Mouse (Mus musculus): Measurements from ENCODE around the gene Prr36. TPM values are rescaled to one million over a fixed set of nuclear protein-coding genes. Genes with fewer than 3 reads are reported as not detected.

Prr36 gene
- polyA plus RNA-seq, 1 experiment from 2014 or later: 7.5 TPM

- 13% methylated on average over 15 of the region's 15 CpGs for WGBS
- Histone ChIP-seq H3K36me3 (peaks cover 8% of the 10 kb centered on the region; the same call in 1 of the 2 replicates), H3K4me2 (peak overlapping the region; percentile 66), H3K27ac (peak overlapping the region; percentile 92), H3K27me3 (no peaks in the 10 kb centered on the region), H3K4me1 (peaks cover 28% of the 10 kb centered on the region), H3K9ac (peak overlapping the region; percentile 74), H3K9me3 (no peaks in the 10 kb centered on the region), H3K4me3 (peak overlapping the region; percentile 83)
- no peak for ATAC-seq (ENCODE audit: borderline replicate concordance, extremely low read depth, low FRiP score, low TSS enrichment)
These were observed 20.7 kb upstream of the Prr36 start for GRCm38 (mm10) chr8:4237814-4238433.

GRCm38 (mm10) chr8:4230612-4231351 lies 13.5 kb upstream of the Prr36 start:
- H3K9ac ChIP-seq: no peak overlapping the region
- H3K4me1 ChIP-seq: peaks cover 7% of the 10 kb centered on the region; the same call in 1 of the 2 replicates
- H3K36me3 ChIP-seq: no peaks in the 10 kb centered on the region
- H3K27me3 ChIP-seq: peaks cover 14% of the 10 kb centered on the region; the same call in 1 of the 2 replicates
- no peak overlapping the region for H3K4me3 ChIP-seq
- WGBS: 44% methylated on average over 10 of the region's 10 CpGs
- peak; percentile 52; the same call in 1 of the 2 replicates for ATAC-seq (ENCODE audit: borderline replicate concordance, extremely low read depth, low FRiP score, low TSS enrichment)
- no peak overlapping the region for H3K4me2 ChIP-seq
- H3K9me3 ChIP-seq: no peaks in the 10 kb centered on the region
- no peak overlapping the region for H3K27ac ChIP-seq

- 58% methylated on average over 5 of the region's 5 CpGs for WGBS
- H3K9ac ChIP-seq: no peak overlapping the region
- H3K4me2 ChIP-seq: no peak overlapping the region
- no peak overlapping the region for H3K4me3 ChIP-seq
- peaks cover 14% of the 10 kb centered on the region; the same call in 1 of the 2 replicates for H3K27me3 ChIP-seq
- H3K27ac ChIP-seq: no peak overlapping the region
- no peaks in the 10 kb centered on the region for H3K36me3 ChIP-seq
- no peak for ATAC-seq (ENCODE audit: borderline replicate concordance, extremely low read depth, low FRiP score, low TSS enrichment)
- no peaks in the 10 kb centered on the region for H3K9me3 ChIP-seq
- H3K4me1 ChIP-seq: peaks cover 7% of the 10 kb centered on the region; the same call in 1 of the 2 replicates
These were observed 12.5 kb upstream of the Prr36 start for GRCm38 (mm10) chr8:4229784-4230183.

GRCm38 (mm10) chr8:4227919-4228318 lies 10.7 kb upstream of the Prr36 start:
- Histone ChIP-seq H3K4me2 (no peak overlapping the region), H3K27me3 (peaks cover 14% of the 10 kb centered on the region; the same call in 1 of the 2 replicates), H3K4me1 (peaks cover 7% of the 10 kb centered on the region; the same call in 1 of the 2 replicates), H3K36me3 (no peaks in the 10 kb centered on the region), H3K27ac (no peak overlapping the region), H3K4me3 (no peak overlapping the region), H3K9ac (no peak overlapping the region), H3K9me3 (no peaks in the 10 kb centered on the region)
- no peak for ATAC-seq (ENCODE audit: borderline replicate concordance, extremely low read depth, low FRiP score, low TSS enrichment)
- 95% methylated on average over 4 of the region's 4 CpGs for WGBS

GRCm38 (mm10) chr8:4226739-4227347 lies 9.6 kb upstream of the Prr36 start, which contains the start of gene Lrrc8e:
Gene Lrrc8e, plus strand, starts transcription at chr8:4226827.
- Histone ChIP-seq H3K36me3 (no peaks in the 10 kb centered on the region), H3K4me3 (peak within 1 kb of the TSS; percentile 43), H3K27ac (no peak within 1 kb of the TSS), H3K9me3 (no peaks in the 10 kb centered on the region), H3K4me1 (peaks cover 7% of the 10 kb centered on the region; the same call in 1 of the 2 replicates), H3K27me3 (peaks cover 14% of the 10 kb centered on the region; the same call in 1 of the 2 replicates), H3K9ac (peak within 1 kb of the TSS; percentile 47), H3K4me2 (peak within 1 kb of the TSS; percentile 67)
- WGBS: 4% methylated on average over 33 of the region's 33 CpGs
- ATAC-seq (ENCODE audit: borderline replicate concordance, extremely low read depth, low FRiP score, low TSS enrichment): peak; percentile 74

GRCm38 (mm10) chr8:4226323-4226722 lies 9.1 kb upstream of the Prr36 start:
- Histone ChIP-seq H3K9ac (peak overlapping the region; percentile 47), H3K9me3 (no peaks in the 10 kb centered on the region), H3K27ac (no peak overlapping the region), H3K4me1 (peaks cover 7% of the 10 kb centered on the region; the same call in 1 of the 2 replicates), H3K4me2 (peak overlapping the region; percentile 67), H3K4me3 (peak overlapping the region; percentile 43), H3K27me3 (peaks cover 14% of the 10 kb centered on the region; the same call in 1 of the 2 replicates), H3K36me3 (no peaks in the 10 kb centered on the region)
- 30% methylated on average over 4 of the region's 4 CpGs for WGBS
- ATAC-seq (ENCODE audit: borderline replicate concordance, extremely low read depth, low FRiP score, low TSS enrichment): 0 out of 2 replicates have a peak, but pooled peaks have one; percentile 15

GRCm38 (mm10) chr8:4222059-4222458 lies 4.8 kb upstream of the Prr36 start:
- Histone ChIP-seq H3K36me3 (no peaks in the 10 kb centered on the region), H3K27me3 (peaks cover 27% of the 10 kb centered on the region), H3K27ac (no peak overlapping the region), H3K4me2 (no peak overlapping the region), H3K9me3 (no peaks in the 10 kb centered on the region), H3K9ac (no peak overlapping the region), H3K4me3 (no peak overlapping the region), H3K4me1 (no peaks in the 10 kb centered on the region; the same call in 1 of the 2 replicates)
- no peak for ATAC-seq (ENCODE audit: borderline replicate concordance, extremely low read depth, low FRiP score, low TSS enrichment)

GRCm38 (mm10) chr8:4219617-4220016 lies 2.4 kb upstream of the Prr36 start:
- H3K27me3 ChIP-seq: peaks cover 36% of the 10 kb centered on the region
- H3K4me2 ChIP-seq: no peak overlapping the region
- no peak overlapping the region for H3K27ac ChIP-seq
- H3K9me3 ChIP-seq: no peaks in the 10 kb centered on the region
- no peak overlapping the region for H3K9ac ChIP-seq
- no peaks in the 10 kb centered on the region for H3K36me3 ChIP-seq
- WGBS: 85% methylated on average over 3 of the region's 3 CpGs
- ATAC-seq (ENCODE audit: borderline replicate concordance, extremely low read depth, low FRiP score, low TSS enrichment): no peak
- H3K4me1 ChIP-seq: peaks cover 21% of the 10 kb centered on the region
- H3K4me3 ChIP-seq: no peak overlapping the region

- H3K36me3 ChIP-seq: no peaks in the 10 kb centered on the region
- peak overlapping the region; percentile 67 for H3K4me2 ChIP-seq
- no peak for ATAC-seq (ENCODE audit: borderline replicate concordance, extremely low read depth, low FRiP score, low TSS enrichment)
- peak overlapping the region; percentile 60 for H3K9ac ChIP-seq
- H3K4me3 ChIP-seq: peak overlapping the region; percentile 49
- H3K27ac ChIP-seq: no peak overlapping the region
- no peaks in the 10 kb centered on the region for H3K9me3 ChIP-seq
- 8% methylated on average over 18 of the region's 18 CpGs for WGBS
- H3K27me3 ChIP-seq: peaks cover 36% of the 10 kb centered on the region
- H3K4me1 ChIP-seq: peaks cover 36% of the 10 kb centered on the region
These were observed 963 bp downstream of the Prr36 start for GRCm38 (mm10) chr8:4216296-4216695.

GRCm38 (mm10) chr8:4214006-4214980 lies 3.0 kb downstream of the Prr36 start:
- 5% methylated on average over 33 of the region's 33 CpGs for WGBS

More at GRCm38 (mm10) chr8:4214006-4214980, 3.0 kb downstream of the Prr36 start:
- peaks cover 6% of the 10 kb centered on the region; the same call in 1 of the 2 replicates for H3K36me3 ChIP-seq
- H3K4me2 ChIP-seq: peak overlapping the region; percentile 84
- peak overlapping the region; percentile 41 for H3K4me3 ChIP-seq
- H3K27me3 ChIP-seq: peaks cover 36% of the 10 kb centered on the region
- peak; percentile 80 for ATAC-seq (ENCODE audit: borderline replicate concordance, extremely low read depth, low FRiP score, low TSS enrichment)
- H3K9me3 ChIP-seq: no peaks in the 10 kb centered on the region
- H3K4me1 ChIP-seq: peaks cover 36% of the 10 kb centered on the region
- peak overlapping the region; percentile 85 for H3K27ac ChIP-seq
- peak overlapping the region; percentile 36; the same call in 1 of the 2 replicates for H3K9ac ChIP-seq
